Mouse (Mus musculus) urinary bladder, postnatal 14 days (tissue): ENCODE results near the gene Glt1d1.

Experiments
- DNase-seq: peaks from one replicate; pipeline ENCODE4 v3.0.0; 2021; ENCODE audit warnings: low spot score

The Glt1d1 gene

DNA sequence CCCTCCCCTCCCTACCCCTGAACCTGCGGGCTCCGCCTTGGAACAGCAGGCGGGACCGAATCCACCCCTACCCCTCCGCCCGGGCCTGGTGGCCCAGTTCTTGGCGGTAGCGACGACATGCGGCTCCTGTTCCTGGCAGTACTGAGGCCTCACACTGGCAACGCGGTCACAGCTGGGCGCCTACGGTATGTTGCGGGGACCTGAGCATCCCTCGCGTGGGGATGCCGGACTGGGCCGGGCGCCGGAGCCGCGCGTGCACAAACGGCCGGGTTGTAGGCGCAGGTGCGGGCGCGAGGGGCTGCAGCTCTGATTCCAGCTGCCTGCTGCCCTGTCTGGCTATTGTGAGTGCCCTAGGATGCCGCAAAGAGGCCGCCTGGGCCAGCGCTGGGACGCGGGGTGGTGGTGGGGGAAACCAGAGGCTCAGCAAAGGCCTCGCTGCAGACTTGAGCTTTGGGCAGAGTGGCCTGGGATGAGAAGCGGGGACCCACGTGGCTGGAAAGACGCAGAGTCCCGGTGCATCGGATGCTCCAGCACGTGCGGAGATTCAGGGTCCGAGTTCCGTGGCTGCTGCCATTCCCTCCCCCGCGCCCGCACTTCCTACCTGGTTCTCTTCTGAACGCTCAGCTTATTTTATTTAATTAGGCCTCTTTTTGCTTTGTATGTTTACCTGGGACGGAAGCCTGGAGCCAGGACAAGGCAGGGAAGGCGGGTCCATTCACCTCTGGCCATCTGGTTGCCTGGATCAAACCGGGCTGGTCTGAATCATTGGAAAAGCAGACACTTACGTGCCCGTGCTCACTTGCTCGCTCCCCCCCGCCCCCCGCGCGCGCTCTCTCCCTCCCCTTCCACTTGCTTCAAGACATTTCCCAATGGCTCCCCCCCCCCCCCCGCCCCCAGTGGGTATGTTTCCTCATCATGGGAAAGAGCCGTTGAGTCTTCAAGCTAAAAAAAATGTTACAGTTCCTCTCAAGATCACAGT is at the start of gene Glt1d1, which contains the start of gene Slc15a4:
TSS of gene Glt1d1 (plus strand) at position 96 of the 979 bp plus-strand sequence.
TSS of gene Slc15a4 (minus strand) at position 731 of the 979 bp plus-strand sequence.
- DNase-seq: no peak

DNA sequence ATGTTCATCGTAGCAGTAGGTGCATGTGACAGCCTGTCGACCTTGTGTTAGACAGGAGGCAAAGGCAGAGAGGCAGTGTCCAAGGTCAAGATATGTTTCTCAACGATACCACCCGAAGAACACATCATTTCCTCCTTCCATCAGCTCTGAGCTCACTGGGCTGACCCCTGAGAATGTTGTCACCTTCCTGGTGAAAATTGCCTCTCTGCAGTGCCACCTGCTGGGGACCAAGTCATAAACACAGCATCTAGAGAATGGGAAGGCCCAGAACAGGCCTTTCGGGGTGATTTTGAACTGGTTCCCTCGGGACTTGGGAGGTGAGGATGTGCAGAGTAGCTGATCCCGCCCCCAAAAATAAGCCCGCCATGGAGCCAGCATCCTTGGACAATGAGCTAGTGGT is 48.4 kb upstream of the Glt1d1 start:
- DNase-seq: no peak

DNA sequence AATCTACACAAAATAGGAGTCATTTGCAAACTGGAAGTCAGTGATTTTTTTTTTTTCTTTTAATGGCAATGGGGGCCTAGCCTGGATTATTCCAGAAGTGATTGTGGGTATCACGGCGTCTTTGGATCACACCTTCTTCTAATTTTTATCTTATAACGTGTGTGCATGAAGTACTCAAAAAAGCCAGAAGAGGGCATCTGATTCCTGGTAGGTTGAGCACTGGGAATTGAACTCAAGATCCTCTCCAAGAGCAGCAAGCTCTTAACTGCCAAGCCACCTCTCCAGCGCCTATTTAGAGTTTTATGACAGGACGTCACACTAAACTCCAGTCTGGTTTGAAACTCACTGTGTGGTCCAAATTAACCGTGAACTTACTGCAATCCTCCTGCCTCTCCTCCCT is 44.2 kb upstream of the Glt1d1 start:
- DNase-seq: no peak

DNA sequence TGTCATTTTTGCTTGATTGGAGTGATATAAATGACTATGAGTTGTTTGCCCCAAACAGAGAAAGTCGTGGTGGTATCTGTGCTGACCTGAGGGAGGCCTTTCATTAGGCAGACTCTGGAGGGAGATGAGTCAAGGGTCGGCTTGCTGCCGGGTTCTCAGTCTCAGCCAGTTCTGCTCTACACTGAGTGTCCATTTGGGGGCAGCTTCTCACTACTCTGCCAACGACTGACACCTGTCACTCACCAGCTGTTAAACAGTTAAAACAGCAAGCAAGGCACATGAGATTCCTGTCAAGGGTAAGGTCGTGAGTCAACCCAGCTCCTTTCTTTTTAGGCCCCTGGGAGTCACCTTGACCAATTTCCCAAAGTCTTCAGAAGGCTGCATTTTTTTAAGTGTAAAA is 39.7 kb upstream of the Glt1d1 start:
- DNase-seq: no peak

DNA sequence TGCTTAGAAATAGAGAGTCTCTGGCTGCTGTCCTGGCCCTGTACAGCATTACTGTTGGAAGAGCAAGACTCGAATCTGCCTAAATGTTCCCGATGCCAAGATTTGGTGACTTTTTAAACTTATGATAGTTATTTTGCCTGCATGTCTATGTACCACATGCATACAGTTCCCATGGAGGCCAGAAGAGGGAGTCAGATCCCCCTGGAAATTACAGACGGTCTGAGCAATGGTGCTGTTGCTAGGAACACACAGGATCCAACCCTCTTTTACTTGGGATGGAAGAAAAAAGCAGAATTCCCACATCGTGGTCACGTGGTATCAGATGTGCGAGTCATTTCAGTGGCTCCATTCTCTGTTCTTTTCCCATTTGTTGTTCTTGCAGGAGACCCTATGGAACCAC is 39.2 kb upstream of the Glt1d1 start:
- DNase-seq: peak; percentile 15

DNA sequence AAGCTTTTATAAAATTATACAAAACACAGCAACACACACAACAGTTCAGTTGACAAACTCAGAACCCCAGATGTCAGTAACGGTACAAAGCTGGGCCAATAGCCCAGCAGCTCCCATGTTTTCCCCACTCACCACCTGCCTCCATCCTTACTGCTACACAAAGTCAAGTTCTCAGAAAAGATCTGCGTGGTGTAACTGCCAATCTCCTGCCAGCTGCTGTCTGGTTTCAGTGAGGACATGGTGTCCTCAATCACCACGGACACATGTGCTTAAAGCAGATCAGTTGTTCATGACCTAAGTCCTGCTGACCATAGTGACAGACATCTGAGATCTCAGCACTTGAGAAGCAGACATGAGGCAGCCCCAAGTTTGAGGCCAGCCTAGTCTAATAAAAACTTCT is 36.4 kb upstream of the Glt1d1 start:
- DNase-seq: no peak

DNA sequence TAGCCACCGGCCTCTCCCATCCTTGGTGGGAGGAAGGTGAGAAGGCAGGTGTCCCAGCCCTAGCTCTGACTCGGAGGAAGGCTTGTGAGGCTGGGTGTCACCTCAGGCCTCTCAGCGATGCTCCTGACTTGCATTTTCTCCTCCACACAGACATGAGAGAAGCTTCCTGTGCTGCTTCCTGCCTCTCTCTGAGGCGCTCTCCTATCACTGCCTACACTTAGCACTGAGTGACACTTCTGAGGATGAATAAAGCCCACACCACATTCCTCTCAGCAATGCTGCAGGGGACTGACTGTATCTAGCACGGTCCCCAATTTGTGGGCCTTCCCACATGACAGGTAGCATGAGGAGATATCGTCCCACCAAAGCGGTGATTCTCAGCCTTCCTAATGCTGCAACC is 35.2 kb upstream of the Glt1d1 start:
- no peak for DNase-seq

DNA sequence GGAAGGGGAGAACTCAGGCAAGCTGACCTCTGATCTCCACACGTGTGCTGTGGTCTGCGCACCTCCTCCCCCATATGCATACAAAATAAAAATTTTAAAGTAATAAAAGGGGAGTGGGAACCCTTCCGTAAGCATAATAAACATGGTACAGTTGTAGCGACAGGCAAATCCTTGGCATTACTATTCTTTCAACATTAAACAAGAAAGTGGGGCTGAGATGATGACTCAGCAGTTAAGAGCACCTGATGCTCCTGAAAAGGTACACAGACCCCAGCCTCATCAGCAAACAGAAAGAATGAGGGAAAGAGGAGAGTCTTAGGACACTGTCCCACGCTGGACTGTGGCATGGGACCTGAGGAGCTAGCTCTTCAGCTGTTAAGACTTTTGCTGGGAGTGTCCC is 29.1 kb upstream of the Glt1d1 start:
- DNase-seq: no peak

DNA sequence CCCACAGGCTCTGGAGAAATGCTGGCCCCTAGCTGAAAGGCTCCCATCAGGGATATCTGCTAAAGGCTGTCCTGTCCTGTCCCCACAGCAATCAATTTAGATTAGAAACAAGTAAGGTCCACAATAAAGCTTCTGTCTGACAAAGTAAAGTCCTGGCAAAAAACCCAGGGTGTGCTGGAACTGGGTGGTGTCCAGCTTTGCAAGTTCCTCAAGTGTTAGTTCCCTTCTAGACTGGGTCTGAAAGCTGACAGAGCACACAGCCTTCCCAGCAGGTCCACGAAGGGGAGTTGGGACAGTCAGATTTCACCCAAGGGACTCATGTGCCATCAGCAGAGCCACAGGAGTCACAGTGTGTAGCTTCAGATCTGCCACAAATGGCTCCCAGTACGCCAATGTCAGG is 24.6 kb upstream of the Glt1d1 start:
- no peak for DNase-seq

DNA sequence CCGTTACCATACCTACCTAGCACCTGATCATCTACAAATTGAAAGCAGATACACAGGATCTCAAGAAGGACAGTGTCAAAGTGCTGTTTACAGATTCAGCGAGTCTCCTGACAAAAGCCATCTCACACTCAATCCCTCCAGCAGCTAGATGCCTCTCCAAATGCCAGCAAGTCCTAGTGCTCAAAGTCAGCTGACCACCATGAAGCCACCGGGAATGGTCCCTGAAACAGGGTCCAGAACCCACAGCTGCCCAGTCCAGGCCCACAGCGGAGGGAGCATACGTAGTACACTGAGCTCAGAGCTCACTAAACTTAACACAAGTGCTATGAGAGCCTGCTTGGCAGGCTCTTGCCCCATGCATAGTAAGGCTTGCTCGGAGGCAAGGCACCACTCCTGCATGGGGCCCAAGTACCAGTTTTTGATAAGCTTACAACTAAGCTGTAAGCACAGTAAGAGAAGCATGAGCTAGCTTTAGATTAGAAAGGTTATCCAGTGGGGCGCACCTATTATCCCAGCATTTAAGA is 22.8 kb upstream of the Glt1d1 start:
- no peak for DNase-seq

DNA sequence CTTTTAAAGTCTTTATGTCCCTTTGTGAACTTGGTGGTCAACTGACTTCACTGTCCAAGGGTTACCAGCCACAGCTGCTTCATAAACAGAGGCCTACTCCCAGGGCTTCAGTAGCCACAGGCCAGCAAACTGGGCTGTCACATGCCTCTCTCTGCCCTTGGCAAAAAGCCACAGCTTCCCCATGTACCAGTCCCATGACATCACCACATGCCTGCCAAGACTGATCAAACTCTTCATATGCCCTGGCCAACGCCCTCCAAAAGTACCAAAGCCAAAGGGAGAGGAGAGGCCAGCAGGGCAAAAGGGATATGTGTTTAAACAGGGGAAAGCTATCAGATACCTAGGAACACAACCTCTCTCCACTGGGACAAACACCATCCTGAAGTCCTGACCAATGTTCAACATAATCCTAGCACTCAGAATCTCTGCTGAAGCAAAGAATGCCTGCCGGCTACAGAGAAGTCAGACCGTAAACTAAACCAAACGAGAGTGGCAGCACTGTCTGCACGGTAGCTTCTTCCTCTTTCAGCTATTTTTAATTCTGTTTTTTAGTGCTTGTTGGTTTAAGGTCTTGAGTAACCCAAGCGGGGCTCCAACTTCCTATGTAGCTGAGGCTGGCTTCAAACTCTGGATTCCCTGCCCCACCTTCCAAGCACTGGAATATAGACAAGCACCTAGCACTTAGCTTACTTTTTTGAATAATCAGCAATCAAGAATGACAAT is 21.1 kb upstream of the Glt1d1 start:
- DNase-seq: peak; percentile 27

DNA sequence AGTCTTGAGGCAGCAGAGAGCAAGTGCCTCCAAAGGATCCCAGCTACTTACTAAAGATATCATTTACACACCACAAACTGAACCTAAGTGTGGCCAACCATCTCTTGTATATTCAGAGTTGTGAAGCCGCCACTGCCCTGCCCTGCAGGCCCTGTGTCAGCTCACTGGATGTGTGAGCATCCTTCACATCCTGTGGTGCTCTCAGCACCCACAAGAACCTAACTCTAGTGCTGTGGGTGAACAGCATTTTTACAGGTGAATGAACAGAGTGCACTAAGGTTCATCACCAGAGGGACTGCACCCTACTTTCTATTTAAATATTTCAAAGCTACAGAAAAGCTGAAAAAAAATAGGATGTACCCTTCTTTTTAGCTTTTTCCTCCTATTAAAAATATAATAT is 20.2 kb upstream of the Glt1d1 start:
- DNase-seq: no peak

DNA sequence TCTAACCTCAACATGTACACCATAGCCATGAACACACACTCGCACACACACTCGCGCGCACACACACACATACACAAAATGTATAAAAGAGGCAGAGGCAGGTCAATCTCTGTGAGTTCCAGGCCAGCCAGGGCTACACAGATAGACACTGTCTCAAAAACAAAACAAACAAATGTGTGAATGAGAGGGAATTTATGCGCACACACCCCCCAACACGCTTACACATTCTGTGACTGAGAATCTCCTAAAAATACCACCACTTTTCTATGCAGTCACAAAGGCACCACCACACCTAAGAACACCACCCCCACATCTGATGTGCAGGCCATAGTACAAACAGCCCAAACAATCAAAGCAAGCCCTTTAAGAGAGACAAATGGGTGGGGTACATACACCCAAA is 19.7 kb upstream of the Glt1d1 start:
- no peak for DNase-seq

DNA sequence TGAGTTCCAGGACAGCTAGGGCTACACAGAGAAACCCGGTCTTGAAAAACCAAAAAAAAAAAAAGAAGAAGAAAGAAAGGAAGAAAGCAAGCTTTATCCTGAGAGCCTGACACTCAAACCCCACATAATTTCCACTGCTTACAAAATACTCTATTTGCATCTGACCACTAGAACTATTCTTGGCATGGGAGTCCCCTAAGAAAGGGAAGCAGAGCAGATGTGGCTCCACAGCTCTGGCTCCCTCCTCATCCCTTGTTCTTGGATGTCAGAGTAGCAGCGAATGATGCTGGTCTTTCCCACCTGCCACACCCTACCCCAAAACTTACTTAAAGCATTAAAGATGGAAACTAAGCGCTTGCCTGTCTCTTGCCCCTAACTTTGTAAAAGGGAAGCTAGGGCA is 16.6 kb upstream of the Glt1d1 start:
- DNase-seq: no peak

DNA sequence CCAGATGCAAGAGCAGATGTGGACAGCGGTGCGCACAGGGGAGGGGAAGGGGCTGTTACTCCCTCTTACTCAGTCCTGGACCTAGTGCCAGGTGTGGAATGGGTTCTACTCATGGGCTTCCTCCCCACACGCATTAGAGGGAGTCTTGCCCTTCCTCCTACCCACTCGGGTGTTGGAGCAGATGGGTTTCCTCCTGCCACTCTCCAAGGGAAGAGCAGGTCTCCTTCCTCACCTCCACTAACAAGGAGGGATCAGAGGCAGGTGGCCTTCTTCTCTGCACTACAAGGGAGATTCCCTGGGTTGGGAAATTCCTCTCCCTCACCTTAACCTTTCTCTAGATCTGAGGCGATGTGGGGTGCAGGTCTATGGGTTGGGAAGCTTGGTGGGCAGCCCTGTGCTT is 15.9 kb upstream of the Glt1d1 start:
- DNase-seq: no peak

DNA sequence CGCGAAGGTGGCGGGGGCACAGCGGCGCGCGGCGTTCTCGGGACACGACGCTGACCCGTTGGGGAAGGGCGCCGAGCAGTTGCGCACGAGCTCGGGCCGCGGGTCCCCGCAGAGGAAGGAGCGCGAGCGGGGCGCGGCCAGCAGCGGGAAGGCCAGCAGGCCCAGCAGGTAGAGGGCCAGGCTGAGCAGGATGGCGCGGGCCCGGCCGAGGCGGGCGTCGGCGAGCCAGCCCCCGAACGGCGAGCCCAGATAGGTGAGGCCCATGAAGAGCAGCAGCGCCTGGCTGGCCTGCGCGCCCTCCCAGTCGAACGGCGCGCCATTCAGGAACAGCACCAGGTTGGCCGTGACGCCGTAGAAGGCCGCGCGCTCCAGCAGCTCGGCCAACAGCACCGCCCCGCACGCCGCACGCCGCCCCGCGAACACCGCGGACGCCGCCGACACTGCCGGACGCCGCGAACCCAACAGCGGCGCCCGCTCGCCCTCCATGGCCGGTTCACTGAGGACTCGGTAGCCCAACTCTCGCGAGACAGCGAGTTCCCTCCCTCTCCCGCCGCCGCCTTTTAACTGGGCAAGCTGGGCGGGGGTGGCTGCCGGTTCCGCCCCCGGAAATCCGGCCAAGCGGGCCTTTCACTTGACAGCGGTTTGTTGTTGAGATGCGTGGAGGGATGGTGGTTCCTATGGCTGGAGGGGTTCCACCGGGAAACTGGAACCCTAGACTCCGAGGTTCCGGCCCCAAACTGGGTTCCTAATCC is 15.0 kb upstream of the Glt1d1 start:
- peak; percentile 99 for DNase-seq

DNA sequence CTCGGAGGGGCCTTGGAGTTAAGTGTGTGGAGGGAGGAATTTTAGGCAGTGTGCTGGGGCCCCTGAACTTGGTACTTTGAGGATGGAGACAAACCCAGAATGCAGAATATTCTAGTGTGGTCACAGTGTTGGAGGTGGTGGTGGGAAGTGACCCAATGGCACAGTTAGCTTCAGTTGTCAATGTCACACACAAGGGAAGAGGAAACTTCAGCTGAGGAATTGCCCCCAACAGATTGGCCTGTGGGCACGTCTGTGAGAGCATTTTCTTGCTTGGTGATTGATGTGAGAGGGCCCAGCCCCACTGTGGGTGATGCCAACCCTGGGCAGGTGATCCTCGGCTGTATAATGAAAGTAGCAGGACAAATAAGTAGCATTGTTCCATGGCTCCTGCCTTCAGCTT is 13.2 kb upstream of the Glt1d1 start:
- no peak for DNase-seq

DNA sequence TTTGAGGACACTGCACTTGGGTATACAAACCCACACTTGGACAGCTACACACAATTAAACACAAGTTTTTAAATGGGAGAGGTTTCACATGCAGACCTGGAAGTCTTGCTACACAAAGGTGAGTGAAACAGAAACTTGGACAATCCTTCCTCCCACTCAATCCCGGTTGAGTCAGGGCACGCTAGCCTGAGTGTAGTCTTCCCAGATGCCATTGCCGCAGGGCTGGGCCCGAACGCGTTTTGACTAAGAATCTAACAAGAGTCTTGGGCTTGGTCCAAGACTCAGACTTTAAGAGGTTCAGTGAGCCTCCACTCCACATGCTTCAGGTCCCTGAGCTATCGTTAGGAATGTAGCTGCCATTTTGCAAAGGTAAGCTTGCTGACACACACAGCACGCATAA is 11.7 kb upstream of the Glt1d1 start:
- DNase-seq: no peak

DNA sequence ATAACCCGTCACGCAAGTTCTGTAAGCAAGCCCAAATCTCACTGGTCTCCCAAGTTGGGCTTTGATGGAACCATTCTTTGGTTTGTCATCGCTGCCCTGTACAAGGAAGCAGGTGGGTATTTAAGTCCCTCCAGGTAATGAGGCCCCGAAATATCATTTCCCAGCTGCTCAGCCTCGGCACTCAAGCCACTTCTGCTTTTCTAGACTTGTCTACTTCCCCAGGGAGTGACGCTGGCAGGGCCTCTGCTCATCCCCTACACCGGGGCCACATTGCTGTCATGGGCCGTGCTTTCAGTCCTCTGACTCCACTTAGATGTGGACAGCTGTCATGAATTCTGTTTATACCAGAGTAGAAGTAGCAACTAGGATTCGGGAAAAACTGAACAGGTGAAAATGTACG is 11.0 kb upstream of the Glt1d1 start:
- DNase-seq: no peak

DNA sequence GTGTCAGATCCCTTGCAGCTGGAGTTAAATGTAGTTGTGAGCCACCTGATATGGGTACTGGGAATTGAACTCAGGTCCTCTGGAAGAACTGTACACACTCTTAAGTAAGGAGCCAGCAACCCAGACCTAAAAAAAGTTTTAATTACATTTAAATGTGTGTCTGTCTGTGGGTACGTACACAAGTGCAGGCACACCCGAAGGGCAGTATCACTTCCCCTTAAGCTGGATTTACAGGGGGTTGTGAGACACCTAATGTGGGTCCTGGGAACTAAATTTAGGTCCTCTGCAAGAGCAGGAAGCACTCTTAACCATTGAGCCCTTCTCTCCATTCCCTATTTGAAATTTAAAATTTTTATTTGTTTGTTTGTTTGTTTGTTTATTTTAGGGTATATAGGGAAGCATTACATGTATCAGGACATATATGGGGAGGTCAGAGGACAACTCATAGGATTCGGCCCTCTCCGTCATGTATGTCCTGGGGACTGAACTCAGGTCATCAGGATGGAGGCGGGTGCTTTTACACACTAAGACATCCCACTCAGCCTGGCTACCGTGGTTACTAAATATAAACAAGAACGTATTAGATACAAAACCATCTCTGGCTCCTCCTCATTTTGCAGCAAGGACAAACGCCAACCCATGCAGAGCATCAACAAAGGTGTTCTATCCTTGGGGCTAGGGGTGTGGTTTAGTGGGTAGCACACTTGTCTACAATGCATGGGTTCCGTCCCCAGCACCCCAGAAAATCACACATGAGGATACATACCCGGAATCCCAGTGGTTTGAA is 7.4 kb upstream of the Glt1d1 start:
- no peak for DNase-seq

DNA sequence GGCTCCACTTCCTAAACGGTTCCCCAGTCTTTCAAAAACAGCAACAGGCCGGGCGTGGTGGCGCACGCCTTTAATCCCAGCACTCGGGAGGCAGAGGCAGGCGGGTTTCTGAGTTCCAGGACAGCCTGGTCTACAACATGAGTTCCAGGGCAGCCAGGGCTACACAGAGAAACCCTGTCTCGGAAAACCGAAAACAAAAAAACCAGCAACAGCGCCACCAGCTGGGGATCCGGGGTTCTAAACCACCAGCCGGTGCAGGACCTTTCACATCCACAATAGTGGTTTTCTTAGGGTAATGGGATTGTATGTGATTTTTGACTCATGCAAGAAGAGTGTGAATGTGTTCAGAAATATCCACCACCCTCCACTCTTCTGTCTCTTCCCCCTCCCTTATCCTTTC is 4.8 kb upstream of the Glt1d1 start:
- no peak for DNase-seq

DNA sequence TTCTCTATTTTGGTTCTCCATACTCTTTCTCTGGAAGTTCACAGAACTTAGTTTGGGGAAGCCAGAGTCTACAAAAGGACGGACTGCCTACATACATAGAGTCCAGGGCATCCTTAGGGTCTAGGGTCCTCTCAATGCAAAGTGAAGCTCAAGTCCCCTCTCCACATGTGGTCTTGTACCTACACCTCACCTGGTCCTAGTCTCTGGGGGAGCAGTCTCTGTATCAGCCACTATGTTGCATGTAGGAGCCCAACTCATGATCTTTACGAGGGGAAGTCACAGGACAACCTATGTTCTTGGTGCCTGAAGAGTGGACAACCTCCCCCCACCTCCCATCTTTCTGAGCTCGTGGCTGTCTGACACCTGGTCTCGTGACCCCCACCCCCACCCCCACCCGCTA is 391 bp upstream of the Glt1d1 start:
- no peak for DNase-seq
